Mouse (Mus musculus): ENCODE measurements around the gene Gm19935.

The Gm19935 gene

GRCm38 (mm10) chr8:90830980-90831379, 13.8 kb upstream of the Gm19935 start:
- DNase-seq (ENCODE audit: inconsistent age in 2 of 2, low spot score in 1 of 2), result no peak

GRCm38 (mm10) chr8:90829825-90830224, 12.6 kb upstream of the Gm19935 start:
- no peak for DNase-seq (ENCODE audit: inconsistent age in 2 of 2, low spot score in 1 of 2)

- no peak for DNase-seq (ENCODE audit: inconsistent age in 2 of 2, low spot score in 1 of 2)
Measured at GRCm38 (mm10) chr8:90828987-90829740, 12.0 kb upstream of the Gm19935 start.

- DNase-seq (ENCODE audit: inconsistent age in 2 of 2, low spot score in 1 of 2), result peak; percentile 96 to 99
Measured at GRCm38 (mm10) chr8:90828181-90828986, 11.2 kb upstream of the Gm19935 start, which contains the start of gene Chd9. TSS of gene Chd9 (plus strand) at chr8:90828352.

GRCm38 (mm10) chr8:90825459-90825871, 8.3 kb upstream of the Gm19935 start:
- DNase-seq (ENCODE audit: inconsistent age in 2 of 2, low spot score in 1 of 2), result peak in 1 of 2 experiments; percentile 17

GRCm38 (mm10) chr8:90822443-90822842, 5.2 kb upstream of the Gm19935 start:
- DNase-seq (ENCODE audit: inconsistent age in 2 of 2, low spot score in 1 of 2), result peak in 1 of 2 experiments; percentile 68

GRCm38 (mm10) chr8:90820321-90820696, 3.1 kb upstream of the Gm19935 start:
- no peak for DNase-seq (ENCODE audit: inconsistent age in 2 of 2, low spot score in 1 of 2)

GRCm38 (mm10) chr8:90819561-90820320, 2.5 kb upstream of the Gm19935 start:
- no peak for DNase-seq (ENCODE audit: inconsistent age in 2 of 2, low spot score in 1 of 2)

- DNase-seq (ENCODE audit: inconsistent age in 2 of 2, low spot score in 1 of 2), result no peak
Measured at GRCm38 (mm10) chr8:90816061-90816882, 921 bp downstream of the Gm19935 start.

GRCm38 (mm10) chr8:90813602-90814320, 3.4 kb downstream of the Gm19935 start:
- no peak for DNase-seq (ENCODE audit: inconsistent age in 2 of 2, low spot score in 1 of 2)

- DNase-seq (ENCODE audit: inconsistent age in 2 of 2, low spot score in 1 of 2), result no peak
Measured at GRCm38 (mm10) chr8:90799473-90799872, 17.7 kb downstream of the Gm19935 start.

- peak; percentile 55 to 88 for DNase-seq (ENCODE audit: inconsistent age in 2 of 2, low spot score in 1 of 2)
Measured at GRCm38 (mm10) chr8:90794990-90795861, 22.0 kb downstream of the Gm19935 start.

- DNase-seq (ENCODE audit: inconsistent age in 2 of 2, low spot score in 1 of 2), result peak; percentile 63 to 90
Measured at GRCm38 (mm10) chr8:90793710-90794109, 23.5 kb downstream of the Gm19935 start.

- DNase-seq (ENCODE audit: inconsistent age in 2 of 2, low spot score in 1 of 2), result no peak
Measured at GRCm38 (mm10) chr8:90791616-90792015, 25.6 kb downstream of the Gm19935 start.

- no peak for DNase-seq (ENCODE audit: inconsistent age in 2 of 2, low spot score in 1 of 2)
Measured at GRCm38 (mm10) chr8:90769791-90770190, 47.4 kb downstream of the Gm19935 start.

All from adrenal gland, adult (tissue).